Mouse (Mus musculus) cerebellum, postnatal 4 days (tissue): ENCODE results near the gene Arhgap23.

Experiments used
- DNase-seq, 2 experiments: peaks; one replicate each; pipeline ENCODE4 v3.0.0; 2022; ENCODE audit warnings: low spot score in 2 of 2, mixed read lengths in 1 of 2

Arhgap23 gene

DNA sequence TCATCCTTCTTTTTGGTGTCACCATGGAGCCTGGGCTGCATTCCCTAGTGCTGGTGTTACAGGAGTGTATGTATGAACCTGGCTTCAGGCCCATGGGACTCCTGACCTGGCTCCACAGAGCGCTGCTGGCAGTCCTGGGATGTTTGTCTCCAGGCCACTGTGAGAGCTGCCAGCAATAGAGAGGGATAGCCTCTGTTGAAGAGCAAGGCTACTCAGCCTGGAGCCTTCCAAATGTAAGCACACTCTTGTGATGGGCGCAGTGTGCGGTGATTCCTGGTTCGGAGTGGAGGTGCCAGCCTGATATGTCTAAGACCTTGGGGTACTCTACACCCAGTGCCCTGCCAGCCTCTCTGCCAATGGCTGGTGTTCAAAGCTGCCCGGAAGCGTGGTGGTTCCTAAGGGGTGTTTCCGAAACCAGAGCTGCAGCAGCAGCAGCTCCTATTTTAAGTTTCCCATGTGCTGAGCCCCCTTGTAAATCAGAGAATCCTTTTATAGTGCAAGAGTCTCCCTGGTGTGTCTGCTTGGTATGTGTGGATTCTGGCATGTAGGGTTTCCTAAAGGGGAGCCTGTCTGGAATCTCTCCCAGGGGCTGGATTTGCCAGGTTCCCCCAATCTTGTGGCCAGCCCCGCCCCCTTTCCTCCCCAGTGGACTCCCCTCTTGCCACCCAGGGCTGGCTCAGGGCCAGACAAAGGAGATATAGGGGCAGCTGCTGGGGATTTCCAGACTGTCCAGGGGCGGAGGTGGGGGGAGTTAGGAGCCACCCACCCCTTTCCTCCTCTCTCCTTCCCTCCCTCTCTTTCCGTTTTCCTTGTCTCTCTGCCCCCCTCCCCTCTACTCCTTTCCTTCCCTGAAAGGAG, 9.0 kb upstream of the Arhgap23 start:
- DNase-seq = no peak

GRCm38 (mm10) chr11:97407456-97407855, 7.9 kb upstream of the Arhgap23 start:
- no peak for DNase-seq

- DNase-seq = peak in 1 of 2 experiments; percentile 79
These were observed 7.2 kb upstream of the Arhgap23 start for GRCm38 (mm10) chr11:97408171-97408570.

DNA sequence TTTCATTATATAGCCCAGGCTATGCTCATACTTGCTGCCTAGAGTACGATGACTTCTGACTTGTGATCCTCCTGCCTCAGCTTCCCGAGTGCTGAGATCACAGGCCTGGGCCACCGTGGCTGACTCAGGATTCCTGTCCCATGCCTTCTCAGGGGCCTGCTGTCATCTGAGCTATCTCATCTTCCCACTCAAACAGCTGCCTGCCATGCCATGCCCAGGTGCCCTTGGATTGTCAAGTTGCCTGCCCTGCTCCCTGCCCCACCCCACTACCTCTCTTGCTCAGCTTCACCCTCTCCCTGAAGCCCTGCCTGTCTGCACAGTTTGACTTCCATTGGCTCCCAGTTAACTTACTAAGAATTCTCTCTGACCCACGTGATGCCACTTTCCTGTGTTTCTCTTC, 4.4 kb upstream of the Arhgap23 start:
- DNase-seq = no peak

- no peak for DNase-seq
These were observed 3.2 kb upstream of the Arhgap23 start for GRCm38 (mm10) chr11:97412117-97412516.

GRCm38 (mm10) chr11:97412808-97413347, 2.5 kb upstream of the Arhgap23 start:
- no peak for DNase-seq

- peak in 1 of 2 experiments; percentile 23 for DNase-seq
These were observed 641 bp downstream of the Arhgap23 start for GRCm38 (mm10) chr11:97415712-97416636.

DNA sequence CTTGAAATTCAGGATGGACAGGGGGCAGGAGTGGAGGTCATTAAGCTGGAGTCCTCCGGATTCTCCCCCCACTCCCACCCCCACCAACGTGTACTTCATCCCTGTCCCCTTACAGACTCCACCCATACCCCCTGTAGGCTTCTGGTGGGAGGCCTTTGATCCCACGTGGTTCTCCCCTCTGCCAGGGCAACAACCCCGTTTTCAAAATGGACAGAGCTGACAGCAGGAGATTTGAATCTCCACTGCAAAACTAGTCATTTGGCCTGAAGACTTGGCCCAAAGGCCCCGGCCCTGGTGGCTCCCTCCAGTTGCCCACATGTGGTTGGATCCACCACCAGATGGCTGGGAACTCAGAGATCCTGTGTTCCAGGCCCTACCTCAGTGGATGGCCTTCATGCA, 1.3 kb downstream of the Arhgap23 start:
- no peak for DNase-seq

DNA sequence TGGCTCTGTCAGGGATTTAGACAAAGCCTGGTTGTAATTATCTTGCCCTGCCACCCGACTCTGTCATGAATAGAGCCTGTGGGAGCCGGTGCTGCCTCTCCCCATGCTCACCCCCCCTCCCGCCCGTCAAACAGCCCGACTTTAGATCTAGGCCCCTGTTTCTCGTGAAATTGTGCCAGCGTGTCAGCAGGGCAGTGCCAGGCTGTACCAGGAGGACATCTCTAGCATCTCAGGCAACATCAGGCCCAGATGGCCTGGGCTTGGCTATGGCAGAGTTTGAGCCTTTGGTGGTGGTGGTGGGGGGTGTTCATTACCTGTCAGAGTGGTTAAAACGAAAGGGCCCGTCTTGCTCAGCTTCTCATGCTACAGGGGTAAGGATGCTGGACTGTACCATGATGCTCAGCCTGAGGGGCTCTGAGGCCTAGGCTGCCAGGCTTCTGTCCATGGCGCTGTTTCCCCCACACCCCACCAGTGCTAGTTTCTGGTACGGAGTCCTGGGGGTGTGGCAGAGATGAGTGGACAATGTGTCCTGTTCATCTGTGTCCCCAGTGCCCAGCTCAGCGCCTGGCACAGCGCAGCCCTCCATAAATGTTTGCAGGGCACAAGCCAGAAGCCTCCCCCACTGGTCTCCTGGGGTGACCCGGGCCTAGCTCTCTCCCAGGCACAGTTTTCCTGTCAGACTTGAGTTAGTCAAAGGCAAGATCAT, 3.7 kb downstream of the Arhgap23 start:
- peak in 1 of 2 experiments; percentile 19 for DNase-seq

DNA sequence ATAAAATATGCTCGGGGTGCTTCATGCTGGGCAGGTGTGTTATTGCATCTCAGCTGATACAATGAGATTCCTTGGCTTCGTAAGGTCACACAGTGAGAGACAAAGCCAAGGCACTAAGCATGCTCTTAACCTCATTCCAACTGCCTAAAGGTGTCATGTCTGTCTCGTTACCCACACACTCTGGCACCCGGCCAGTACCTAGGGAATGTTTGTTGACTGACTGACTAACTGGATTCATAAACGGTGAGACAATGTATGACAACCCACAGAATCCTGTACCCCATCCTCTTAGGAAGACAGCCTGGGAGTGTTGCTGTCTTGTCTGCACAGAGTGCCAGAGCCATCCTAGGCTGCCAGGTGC, 4.2 kb downstream of the Arhgap23 start:
- no peak for DNase-seq

GRCm38 (mm10) chr11:97422507-97422906, 7.2 kb downstream of the Arhgap23 start:
- no peak for DNase-seq

- no peak for DNase-seq
These were observed 8.9 kb downstream of the Arhgap23 start for GRCm38 (mm10) chr11:97424092-97424692.

DNA sequence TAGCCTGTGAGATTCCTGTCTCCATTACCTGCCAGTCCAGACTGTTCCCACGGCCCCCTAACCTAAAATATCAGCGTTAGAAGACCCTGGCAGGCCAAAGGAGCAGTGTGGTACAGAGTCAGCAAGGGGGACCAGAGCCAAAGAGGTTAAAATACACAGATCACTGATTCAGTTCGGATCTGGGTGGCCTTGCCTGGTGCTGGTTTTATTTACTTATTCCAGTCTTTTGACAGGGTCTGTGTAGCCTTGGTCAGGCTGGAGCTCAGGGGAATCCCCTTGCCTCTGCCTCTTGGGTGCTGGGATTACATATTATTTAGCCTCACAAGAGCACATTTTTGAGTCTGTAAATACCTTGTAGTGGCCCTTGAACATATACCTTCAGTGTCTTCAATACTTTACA, 9.5 kb downstream of the Arhgap23 start:
- no peak for DNase-seq

- no peak for DNase-seq
These were observed 12.7 kb downstream of the Arhgap23 start for GRCm38 (mm10) chr11:97427794-97428725.

GRCm38 (mm10) chr11:97428726-97429077, 13.4 kb downstream of the Arhgap23 start:
- no peak for DNase-seq

DNA sequence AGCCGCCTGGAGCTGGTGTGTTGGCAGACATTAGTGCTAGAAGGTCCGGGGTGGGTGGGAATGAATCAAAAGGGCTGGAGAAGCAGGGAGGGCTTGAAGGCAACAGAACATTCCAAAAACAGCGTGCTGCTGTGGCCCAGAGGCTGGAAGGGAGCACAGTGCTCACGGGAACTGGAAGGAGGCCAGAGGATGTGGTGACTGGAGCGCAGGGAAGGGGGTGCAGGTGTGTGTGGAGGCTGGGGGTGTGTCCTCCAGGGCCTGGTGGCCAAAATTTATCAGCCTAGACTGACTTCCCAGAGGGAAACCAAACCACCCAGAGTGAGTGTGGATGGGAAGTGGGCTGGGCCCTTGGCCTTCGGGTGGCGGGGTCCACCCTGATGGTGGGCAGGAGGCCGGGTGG, 14.3 kb downstream of the Arhgap23 start:
- no peak for DNase-seq

- DNase-seq = peak in 1 of 2 experiments; percentile 62
These were observed 16.7 kb downstream of the Arhgap23 start for GRCm38 (mm10) chr11:97432015-97432414.

DNA sequence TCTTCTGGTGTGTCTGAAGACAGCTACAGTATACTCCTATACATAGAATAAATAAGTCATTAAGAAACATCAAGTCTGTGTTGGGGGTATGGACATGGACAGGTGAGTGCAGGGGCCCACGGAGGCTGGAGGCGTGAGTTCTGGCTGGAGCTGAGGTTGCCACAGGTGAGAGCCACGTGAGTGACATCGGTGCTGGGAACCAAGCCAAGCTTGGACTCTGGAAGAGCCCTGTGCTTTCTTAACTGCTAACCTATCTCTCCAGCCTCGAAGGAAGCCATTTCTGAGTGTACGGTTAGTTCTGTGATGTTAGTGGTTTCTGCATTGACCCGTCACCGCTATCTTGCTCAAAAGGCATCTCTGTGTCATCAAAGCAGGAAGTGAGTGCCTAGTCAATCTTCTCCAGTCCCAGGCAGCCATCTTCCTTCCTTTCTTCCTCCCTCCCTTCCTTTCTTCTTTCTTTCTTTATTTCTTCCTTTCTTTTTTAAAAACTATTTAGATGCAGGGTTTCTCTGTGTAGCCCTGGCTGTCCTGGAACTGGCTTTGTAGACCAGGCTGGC, 17.7 kb downstream of the Arhgap23 start:
- no peak for DNase-seq

GRCm38 (mm10) chr11:97434121-97434520, 18.8 kb downstream of the Arhgap23 start:
- no peak for DNase-seq
